Mouse (Mus musculus) hindbrain, embryonic 14.5 days (tissue): Measurements from ENCODE around the gene Psmd4. TPM values are rescaled to one million over a fixed set of nuclear protein-coding genes. Genes with fewer than 3 reads are reported as not detected.

Experiments
- ATAC-seq: fragments of 200-750 bp; cut with Nextera tagmentation; 2 replicates; pipeline ENCODE4 v1.8.0; 2017; ENCODE audit warnings: moderate number of reproducible peaks, mild to moderate bottlenecking, moderate TSS enrichment, moderate library complexity; ENCODE audit not compliant: low FRiP score
- DNase-seq: peaks from one replicate; pipeline ENCODE4 v3.0.0-alpha.2; 2015; ENCODE audit warnings: low spot score
- H3K27ac ChIP-seq: fragments of 300-500 bp; sonication (generic); 2 replicates; pipeline ENCODE4 v1.5.1; 2014; ENCODE audit warnings: mild to moderate bottlenecking, moderate library complexity
- H3K27me3 ChIP-seq: fragments of 300-500 bp; sonication (generic); 2 replicates; pipeline ENCODE4 v1.6.1; 2014; ENCODE audit warnings: mild to moderate bottlenecking, low read length, mixed read lengths; ENCODE audit not compliant: control insufficient read depth, insufficient read depth
- H3K36me3 ChIP-seq: fragments of 300-500 bp; sonication (generic); replicated peaks from 2 replicates; pipeline ENCODE4 v1.6.1; 2014; ENCODE audit not compliant: control insufficient read depth, insufficient read depth
- H3K4me1 ChIP-seq: fragments of 300-500 bp; sonication (generic); replicated peaks from 2 replicates; pipeline ENCODE4 v1.6.1; 2014; ENCODE audit warnings: antibody characterized with exemption, low read length, mixed read lengths; ENCODE audit not compliant: control insufficient read depth, insufficient read depth
- H3K4me2 ChIP-seq: fragments of 300-500 bp; sonication (generic); replicated peaks from 2 replicates; pipeline ENCODE4 v1.6.1; 2014; ENCODE audit warnings: mild to moderate bottlenecking, moderate library complexity
- H3K4me3 ChIP-seq: fragments of 300-500 bp; sonication (generic); replicated peaks from 2 replicates; pipeline ENCODE4 v1.5.1; 2014; ENCODE audit warnings: mild to moderate bottlenecking, low read length
- H3K9ac ChIP-seq: fragments of 300-500 bp; sonication (generic); 2 replicates; pipeline ENCODE4 v1.6.1; 2014
- H3K9me3 ChIP-seq: fragments of 300-500 bp; sonication (generic); 2 replicates; pipeline ENCODE4 v1.6.1; 2016; ENCODE audit warnings: low read length; ENCODE audit not compliant: control insufficient read depth
- WGBS: fragments of 180-500 bp; shearing (Covaris S2); extraction: QIAGEN DNeasy Blood & Tissue Kit; methylation state at CpG from one replicate; pipeline ENCODE4 v1.1.7; 2014; 5-methylcytosine and 5-hydroxymethylcytosine counted together
- microRNA-seq: library from miRNA; unstranded; fragments of <30 nt; microRNA quantifications from one replicate; pipeline ENCODE4, GENCODE M21; 2016
- polyA plus RNA-seq: library from polyadenylated mRNA; unstranded; fragments of >200 nt; fragmentation: Nextera tagmentation; extraction: Ambion mirVana; gene quantifications from 2 replicates; pipeline ENCODE4 v1.2.1, GENCODE M21; 2014

Gene Psmd4
- polyA plus RNA-seq, 1 experiment from 2014 or later: 238 TPM

DNA sequence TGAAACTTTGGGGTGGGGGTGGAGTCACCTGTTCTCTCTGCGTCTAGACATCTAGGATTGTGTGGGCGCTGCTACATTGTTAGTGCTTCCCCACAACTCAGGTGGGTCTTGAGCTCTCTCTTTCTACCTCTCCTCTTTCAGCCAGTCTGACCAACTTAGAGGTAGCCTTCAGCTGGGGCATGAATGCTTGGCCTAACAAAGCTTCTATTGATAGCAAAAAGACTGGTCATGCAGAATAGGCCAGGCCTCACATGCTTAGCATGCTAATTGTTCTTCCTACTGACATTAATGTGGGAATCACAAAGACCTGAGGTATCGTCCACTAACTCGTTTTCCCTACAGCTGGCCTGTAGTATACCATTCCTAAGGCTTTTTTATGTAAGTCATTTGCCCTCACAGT lies 39.8 kb downstream of the Psmd4 start:
- Histone ChIP-seq H3K27ac (peak overlapping the region; percentile 54), H3K4me2 (no peak overlapping the region)

DNA sequence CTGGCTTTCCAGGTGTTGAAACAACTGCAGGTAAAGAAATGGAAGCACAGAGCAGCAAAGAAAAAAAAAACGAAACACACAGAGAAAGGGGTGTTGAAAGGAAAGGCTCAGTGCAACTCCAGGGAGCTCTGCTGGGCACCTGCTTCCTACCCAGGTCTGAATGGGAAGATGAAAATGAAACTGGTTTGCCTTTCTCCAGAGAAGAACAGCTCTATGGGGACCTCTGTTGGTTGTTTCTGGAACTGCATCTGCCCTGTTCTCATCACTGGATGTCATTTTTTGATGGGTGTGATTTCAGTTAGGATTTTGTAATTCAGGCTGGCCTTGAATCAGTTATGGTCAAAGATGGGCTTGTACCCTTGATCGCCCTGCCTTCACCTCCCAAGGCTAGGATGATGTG lies 45.5 kb downstream of the Psmd4 start:
- Histone ChIP-seq H3K27me3 (no peaks in the 10 kb centered on the region), H3K9ac (no peak overlapping the region), H3K4me1 (no peaks in the 10 kb centered on the region), H3K9me3 (no peaks in the 10 kb centered on the region), H3K4me3 (no peak overlapping the region), H3K27ac (no peak overlapping the region), H3K4me2 (no peak overlapping the region), H3K36me3 (peaks cover 97% of the 10 kb centered on the region)
- ATAC-seq (no peak), DNase-seq (peak; percentile 90)
- WGBS: 29% methylated on average over 2 of the region's 2 CpGs

More for the DNA sequence above, 39.8 kb downstream of the Psmd4 start:
- DNase-seq (no peak), ATAC-seq (peak; percentile 44; the same call in 1 of the 2 replicates)
- no peak overlapping the region for H3K4me3 ChIP-seq
- no peaks in the 10 kb centered on the region for H3K27me3 ChIP-seq
- no peaks in the 10 kb centered on the region for H3K9me3 ChIP-seq
- no peak overlapping the region for H3K9ac ChIP-seq
- H3K4me1 ChIP-seq: no peaks in the 10 kb centered on the region
- peaks cover 97% of the 10 kb centered on the region for H3K36me3 ChIP-seq
- WGBS: 58% methylated on average over 4 of the region's 4 CpGs

DNA sequence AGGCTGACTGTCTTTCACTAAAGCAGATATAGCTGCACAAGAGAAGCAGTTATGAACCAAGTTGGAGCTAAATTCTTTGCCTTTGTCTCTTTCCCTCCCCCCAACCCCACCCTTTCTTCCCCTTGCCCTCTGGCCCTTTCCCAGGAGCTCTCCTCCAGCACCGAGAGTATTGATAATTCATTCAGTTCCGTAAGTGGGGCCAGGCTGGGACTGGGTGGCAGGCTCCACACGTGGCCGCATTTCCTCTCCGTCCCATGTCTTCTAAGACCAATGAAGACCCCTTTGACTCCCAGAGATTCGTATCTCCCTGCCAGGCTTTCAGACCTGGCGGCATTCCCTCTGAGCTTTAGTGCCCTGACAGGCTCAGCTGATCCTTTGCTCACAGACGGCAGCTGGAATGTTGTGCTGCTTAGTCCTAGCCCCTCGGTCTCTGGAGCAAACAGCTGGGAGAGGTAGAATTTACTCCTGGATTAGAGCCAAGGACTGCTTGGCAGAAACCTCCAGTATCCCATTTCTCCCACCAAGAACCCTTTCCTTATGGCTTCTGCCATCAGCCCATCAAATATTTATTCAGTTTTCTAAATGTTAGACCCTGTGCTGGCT lies 53.2 kb downstream of the Psmd4 start:
- 0 out of 2 replicates have a peak, but pooled peaks cover 8% of the 10 kb centered on the region for H3K4me1 ChIP-seq
- H3K9me3 ChIP-seq: no peaks in the 10 kb centered on the region
- H3K27me3 ChIP-seq: no peaks in the 10 kb centered on the region
- DNase-seq (no peak), ATAC-seq (no peak)
- peaks cover 70% of the 10 kb centered on the region for H3K36me3 ChIP-seq
- H3K4me3 ChIP-seq: no peak overlapping the region
- H3K9ac ChIP-seq: no peak overlapping the region
- no peak overlapping the region for H3K4me2 ChIP-seq
- WGBS: 51% methylated on average over 9 of the region's 9 CpGs
- no peak overlapping the region for H3K27ac ChIP-seq

DNA sequence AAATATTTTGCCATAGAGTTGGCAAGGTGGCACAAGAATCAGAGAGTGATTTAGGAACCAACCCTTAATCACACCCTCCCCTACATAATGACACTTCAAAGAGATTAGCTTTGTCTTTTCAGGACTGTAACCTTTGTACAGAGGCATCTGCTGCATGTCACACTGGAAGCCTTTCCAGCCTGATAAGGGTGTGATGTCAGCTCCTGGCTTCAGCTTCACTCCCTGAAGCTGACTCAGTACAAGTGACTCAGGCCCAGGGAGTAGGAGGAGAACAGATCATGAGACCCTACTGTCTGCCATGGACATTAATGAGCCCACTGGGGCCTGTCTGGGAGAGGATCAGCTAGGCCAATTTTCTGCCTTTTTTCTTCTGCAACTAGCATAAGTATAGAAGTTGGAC lies 54.8 kb downstream of the Psmd4 start:
- no peak overlapping the region for H3K27ac ChIP-seq
- peaks cover 70% of the 10 kb centered on the region for H3K36me3 ChIP-seq
- no peak overlapping the region for H3K4me3 ChIP-seq
- ATAC-seq: no peak
- DNase-seq: no peak
- 0 out of 2 replicates have a peak, but pooled peaks cover 8% of the 10 kb centered on the region for H3K4me1 ChIP-seq
- H3K9me3 ChIP-seq: no peaks in the 10 kb centered on the region
- no peaks in the 10 kb centered on the region for H3K27me3 ChIP-seq
- no peak overlapping the region for H3K9ac ChIP-seq
- no peak overlapping the region for H3K4me2 ChIP-seq

DNA sequence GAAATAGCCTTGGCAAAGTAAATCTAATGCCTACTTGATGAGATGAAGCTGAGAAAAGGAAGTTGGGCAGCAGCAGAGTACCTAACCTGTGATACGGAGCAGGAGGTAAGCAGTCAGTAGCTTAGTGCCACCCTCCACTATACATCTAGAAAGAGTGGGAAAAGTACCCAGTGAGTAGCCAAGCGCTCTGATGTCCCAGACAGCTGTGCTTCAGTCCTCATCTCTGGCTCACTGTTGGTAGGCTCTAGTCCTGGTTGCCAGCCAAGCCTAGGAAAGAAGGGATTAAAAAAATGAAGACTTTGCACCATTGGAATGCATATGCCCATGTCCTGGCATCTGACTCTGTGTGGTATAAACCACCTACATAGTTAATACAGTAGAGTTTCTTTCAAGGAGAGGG lies 56.9 kb downstream of the Psmd4 start:
- ATAC-seq: no peak
- Histone ChIP-seq H3K4me3 (no peak overlapping the region), H3K4me2 (no peak overlapping the region)

DNA sequence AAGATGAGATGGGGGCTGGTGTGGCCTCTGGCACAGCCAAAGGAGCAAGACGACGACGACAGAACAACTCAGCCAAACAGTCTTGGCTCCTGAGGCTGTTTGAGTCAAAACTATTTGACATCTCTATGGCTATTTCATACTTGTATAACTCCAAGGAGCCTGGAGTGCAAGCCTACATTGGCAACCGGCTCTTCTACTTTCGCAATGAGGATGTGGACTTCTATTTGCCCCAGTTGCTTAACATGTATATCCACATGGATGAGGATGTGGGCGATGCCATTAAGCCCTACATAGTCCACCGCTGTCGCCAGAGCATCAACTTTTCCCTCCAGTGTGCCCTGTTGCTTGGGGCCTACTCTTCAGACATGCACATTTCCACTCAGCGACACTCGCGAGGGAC lies 58.1 kb downstream of the Psmd4 start:
- Histone ChIP-seq H3K4me2 (no peak overlapping the region), H3K4me1 (0 out of 2 replicates have a peak, but pooled peaks cover 7% of the 10 kb centered on the region), H3K4me3 (no peak overlapping the region), H3K9ac (no peak overlapping the region), H3K27me3 (no peaks in the 10 kb centered on the region), H3K27ac (no peak overlapping the region), H3K9me3 (no peaks in the 10 kb centered on the region), H3K36me3 (peaks cover 70% of the 10 kb centered on the region)
- WGBS: 88% methylated on average over 11 of the region's 11 CpGs
- DNase-seq: no peak
- ATAC-seq: no peak

More for the DNA sequence above, 56.9 kb downstream of the Psmd4 start:
- Histone ChIP-seq H3K36me3 (peaks cover 75% of the 10 kb centered on the region), H3K9me3 (no peaks in the 10 kb centered on the region), H3K9ac (no peak overlapping the region), H3K27ac (no peak overlapping the region), H3K27me3 (no peaks in the 10 kb centered on the region), H3K4me1 (0 out of 2 replicates have a peak, but pooled peaks cover 8% of the 10 kb centered on the region)
- 95% methylated on average over 2 of the region's 2 CpGs for WGBS
- no peak for DNase-seq

Small RNA genes within 50 kb of the gene (microRNA-seq; reads per million reads assigned to microRNA genes)
- 1.1 reads per million for gene Mir7013

Other genes with a start within 250 kb of the Psmd4 start
- gene Pogz, start 205.0 kb downstream of the Psmd4 start, polyA plus RNA-seq: 23.8 and 24.1 TPM in 2 replicates
- 380 and 393 TPM in 2 replicates for gene Psmb4, start 155.7 kb downstream of the Psmd4 start, polyA plus RNA-seq
- gene Selenbp1, start 109.6 kb downstream of the Psmd4 start, polyA plus RNA-seq: 9.9 and 12.9 TPM in 2 replicates
- gene Rfx5, start 88.5 kb downstream of the Psmd4 start, polyA plus RNA-seq: 7.4 and 8.9 TPM in 2 replicates
- 25.0 and 28.4 TPM in 2 replicates for gene Pi4kb, start 67.9 kb downstream of the Psmd4 start, polyA plus RNA-seq
- 19.6 and 21.2 TPM in 2 replicates for gene Zfp687, start 27.2 kb downstream of the Psmd4 start, polyA plus RNA-seq
- 9.9 and 12.7 TPM in 2 replicates for gene Pip5k1a, start 64.3 kb upstream of the Psmd4 start, polyA plus RNA-seq
- gene Vps72, start 68.4 kb upstream of the Psmd4 start, polyA plus RNA-seq: 148 and 150 TPM in 2 replicates
- 0.61 and 1.7 TPM in 2 replicates for gene Tmod4, start 81.9 kb upstream of the Psmd4 start, polyA plus RNA-seq
- gene Scnm1, start 91.4 kb upstream of the Psmd4 start, polyA plus RNA-seq: 71.4 and 82.4 TPM in 2 replicates
- 34.0 and 35.7 TPM in 2 replicates for gene Lysmd1, start 91.5 kb upstream of the Psmd4 start, polyA plus RNA-seq
- 2.3 and 2.7 TPM in 2 replicates for gene Tnfaip8l2, start 99.7 kb upstream of the Psmd4 start, polyA plus RNA-seq
- gene Sema6c, start 117.8 kb upstream of the Psmd4 start, polyA plus RNA-seq: 35.8 and 36.5 TPM in 2 replicates
- 3.0 and 3.9 TPM in 2 replicates for gene Gabpb2, start 175.3 kb upstream of the Psmd4 start, polyA plus RNA-seq
- gene Cdc42se1, start 186.1 kb upstream of the Psmd4 start, polyA plus RNA-seq: 65.0 and 70.1 TPM in 2 replicates
- gene Mllt11, start 189.6 kb upstream of the Psmd4 start, polyA plus RNA-seq: 560 and 570 TPM in 2 replicates
- gene Gm128, start 199.0 kb upstream of the Psmd4 start, polyA plus RNA-seq: 0.16 TPM in 1 of 2 replicates, not detected in the other
- gene Bnipl, start 208.6 kb upstream of the Psmd4 start, polyA plus RNA-seq: 0.27 TPM in 1 of 2 replicates, not detected in the other
- 37.8 and 38.9 TPM in 2 replicates for gene Mindy1, start 238.7 kb upstream of the Psmd4 start, polyA plus RNA-seq
- 63.8 and 66.0 TPM in 2 replicates for gene Prune1, start 239.5 kb upstream of the Psmd4 start, polyA plus RNA-seq